Mouse (Mus musculus) left cerebral cortex, adult 9 months (tissue): ENCODE results near the gene Gm27027.

ENCODE experiments used
- DNase-seq, 2 experiments: peaks; one replicate each; pipeline ENCODE4 v3.0.0; 2022; ENCODE audit warnings: low spot score in 2 of 2

The Gm27027 gene

GRCm38 (mm10) chr2:93996254-93996653 is at the start of gene Gm27027:
Gene Gm27027 (minus strand): TSS chr2:93996354.
- no peak for DNase-seq

- DNase-seq, result no peak
Measured at GRCm38 (mm10) chr2:94045411-94046090, 49.4 kb upstream of the Gm27027 start.

GRCm38 (mm10) chr2:94044174-94044573 is 48.0 kb upstream of the Gm27027 start:
- DNase-seq, result no peak

- peak in 1 of 2 experiments; percentile 38 for DNase-seq
Measured at GRCm38 (mm10) chr2:94043662-94044061, 47.5 kb upstream of the Gm27027 start.

GRCm38 (mm10) chr2:94042461-94042860 is 46.3 kb upstream of the Gm27027 start:
- DNase-seq, result no peak

- DNase-seq, result no peak
Measured at GRCm38 (mm10) chr2:94040391-94041125, 44.4 kb upstream of the Gm27027 start.

GRCm38 (mm10) chr2:94035428-94036331 is 39.5 kb upstream of the Gm27027 start:
- peak; percentile 52 to 92 for DNase-seq

- DNase-seq, result no peak
Measured at GRCm38 (mm10) chr2:94030602-94031001, 34.4 kb upstream of the Gm27027 start.

- no peak for DNase-seq
Measured at GRCm38 (mm10) chr2:94024637-94025036, 28.5 kb upstream of the Gm27027 start.

GRCm38 (mm10) chr2:94010335-94011291 is 14.5 kb upstream of the Gm27027 start, which contains the start of gene Alkbh3:
Gene Alkbh3 (minus strand): TSS chr2:94010807.
- peak; percentile 75 to 94 for DNase-seq

- peak; percentile 49 to 92 for DNase-seq
Measured at GRCm38 (mm10) chr2:94002331-94002730, 6.2 kb upstream of the Gm27027 start.

GRCm38 (mm10) chr2:94001918-94002317 is 5.8 kb upstream of the Gm27027 start:
- no peak for DNase-seq

GRCm38 (mm10) chr2:94001411-94001810 is 5.3 kb upstream of the Gm27027 start:
- no peak for DNase-seq

- no peak for DNase-seq
Measured at GRCm38 (mm10) chr2:93992810-93993209, 3.3 kb downstream of the Gm27027 start.

GRCm38 (mm10) chr2:93992259-93992658 is 3.9 kb downstream of the Gm27027 start:
- peak; percentile 28 to 58 for DNase-seq

GRCm38 (mm10) chr2:93991336-93991735 is 4.8 kb downstream of the Gm27027 start:
- no peak for DNase-seq

- DNase-seq, result no peak
Measured at GRCm38 (mm10) chr2:93988440-93988839, 7.7 kb downstream of the Gm27027 start.

- no peak for DNase-seq
Measured at GRCm38 (mm10) chr2:93982457-93983235, 13.5 kb downstream of the Gm27027 start.

GRCm38 (mm10) chr2:93979249-93980120 is 16.7 kb downstream of the Gm27027 start:
- no peak for DNase-seq
